Mouse (Mus musculus): ENCODE results near the gene Arhgef3. TPM values are rescaled to one million over a fixed set of nuclear protein-coding genes. Genes with fewer than 3 reads are reported as not detected.

Arhgef3 gene
- polyA plus RNA-seq, 1 experiment from 2014 or later, result 6.4 TPM

DNA sequence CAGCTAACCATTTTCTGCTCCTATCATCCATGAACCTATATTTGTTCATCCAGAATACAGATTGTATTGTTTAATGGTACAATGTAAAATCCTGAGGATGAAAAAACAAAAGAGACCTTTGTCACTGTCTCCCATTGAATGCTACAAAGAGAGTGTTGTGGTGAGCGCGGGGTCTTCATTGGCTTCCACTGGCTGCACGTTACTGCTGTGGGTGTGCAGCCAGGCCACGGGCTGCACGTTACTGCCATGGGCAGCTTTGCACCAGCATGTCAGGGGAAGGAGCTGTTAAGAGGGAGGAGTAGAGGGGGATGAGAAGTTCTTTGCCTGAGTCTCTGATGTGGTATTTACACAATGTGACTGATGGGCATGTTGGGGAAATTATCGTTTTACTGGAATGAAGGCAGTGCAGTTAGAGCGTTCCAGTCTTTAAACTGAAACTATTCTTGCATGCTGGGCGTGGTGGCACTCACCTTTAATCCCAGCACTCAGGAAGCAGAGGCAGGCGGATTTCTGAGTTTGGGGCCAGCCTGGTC is 277.1 kb downstream of the Arhgef3 start:
- ATAC-seq (replicated peaks; ENCODE audit: low FRiP score) (no peak), DNase-seq (ENCODE audit: low spot score) (no peak)
- Histone ChIP-seq H3K27me3 (replicated peaks; ENCODE audit: control insufficient read depth, insufficient read depth, low read length) (no peaks in the 10 kb centered on the region), H3K4me3 (ENCODE audit: low read depth, low read length) (no peak overlapping the region), H3K4me2 (no peak overlapping the region), H3K36me3 (ENCODE audit: control insufficient read depth, insufficient read depth, low read length) (no peaks in the 10 kb centered on the region), H3K9me3 (ENCODE audit: control insufficient read depth, low read length) (no peaks in the 10 kb centered on the region), H3K9ac (ENCODE audit: low read depth, low read length) (no peak overlapping the region), H3K4me1 (replicated peaks; ENCODE audit: control insufficient read depth, insufficient read depth, low read length) (no peaks in the 10 kb centered on the region), H3K27ac (ENCODE audit: low read depth, low read length) (no peak overlapping the region)
- WGBS, result 87% methylated on average over 9 of the region's 9 CpGs

DNA sequence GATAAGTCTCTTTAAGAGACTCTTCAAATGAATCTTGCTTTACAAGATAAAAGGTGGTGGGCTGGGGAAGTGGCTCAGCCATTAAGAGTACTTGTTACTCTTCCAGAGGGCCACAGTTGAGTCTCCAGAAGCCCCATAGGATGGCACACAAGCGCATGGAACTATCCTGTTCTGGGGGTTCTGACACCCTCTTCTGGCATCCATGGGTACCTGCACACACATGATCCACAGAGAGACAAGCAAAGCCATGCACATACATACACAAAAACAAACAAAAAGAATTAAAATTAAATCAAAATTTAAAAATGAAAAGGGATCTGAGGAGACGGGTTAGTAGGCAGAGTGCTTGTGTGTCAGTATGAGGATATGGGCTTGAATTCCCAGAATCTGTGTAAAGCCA is 278.0 kb downstream of the Arhgef3 start:
- WGBS, result 88% methylated on average over 2 of the region's 2 CpGs
- Histone ChIP-seq H3K9ac (ENCODE audit: low read depth, low read length) (no peak overlapping the region), H3K4me1 (replicated peaks; ENCODE audit: control insufficient read depth, insufficient read depth, low read length) (no peaks in the 10 kb centered on the region), H3K4me3 (ENCODE audit: low read depth, low read length) (no peak overlapping the region), H3K4me2 (no peak overlapping the region), H3K27ac (ENCODE audit: low read depth, low read length) (no peak overlapping the region), H3K9me3 (ENCODE audit: control insufficient read depth, low read length) (no peaks in the 10 kb centered on the region), H3K27me3 (replicated peaks; ENCODE audit: control insufficient read depth, insufficient read depth, low read length) (no peaks in the 10 kb centered on the region), H3K36me3 (ENCODE audit: control insufficient read depth, insufficient read depth, low read length) (no peaks in the 10 kb centered on the region)
- no peak for DNase-seq (ENCODE audit: low spot score)
- no peak for ATAC-seq (replicated peaks; ENCODE audit: low FRiP score)

DNA sequence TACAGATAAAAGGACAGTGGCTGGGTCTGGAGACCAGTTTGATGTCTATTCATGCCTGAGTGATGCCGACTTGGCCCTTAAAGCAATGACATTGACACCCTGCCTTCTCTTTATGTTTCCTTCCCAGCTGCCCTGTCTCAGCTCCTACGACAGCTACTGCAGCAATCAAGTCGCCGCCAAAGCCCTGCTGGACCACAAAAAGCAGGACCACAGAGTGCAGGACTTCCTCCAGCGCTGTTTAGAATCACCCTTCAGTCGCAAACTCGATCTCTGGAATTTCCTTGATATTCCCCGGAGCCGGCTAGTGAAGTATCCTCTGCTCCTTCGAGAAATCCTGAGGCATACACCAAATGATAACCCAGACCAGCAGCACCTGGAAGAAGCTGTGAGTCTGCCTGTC is 279.1 kb downstream of the Arhgef3 start:
- Histone ChIP-seq H3K4me3 (ENCODE audit: low read depth, low read length) (no peak overlapping the region), H3K36me3 (ENCODE audit: control insufficient read depth, insufficient read depth, low read length) (no peaks in the 10 kb centered on the region), H3K9ac (ENCODE audit: low read depth, low read length) (no peak overlapping the region), H3K27ac (ENCODE audit: low read depth, low read length) (no peak overlapping the region), H3K4me1 (replicated peaks; ENCODE audit: control insufficient read depth, insufficient read depth, low read length) (no peaks in the 10 kb centered on the region), H3K4me2 (no peak overlapping the region), H3K9me3 (ENCODE audit: control insufficient read depth, low read length) (no peaks in the 10 kb centered on the region), H3K27me3 (replicated peaks; ENCODE audit: control insufficient read depth, insufficient read depth, low read length) (no peaks in the 10 kb centered on the region)
- ATAC-seq (replicated peaks; ENCODE audit: low FRiP score) (no peak), DNase-seq (ENCODE audit: low spot score) (no peak)
- 58% methylated on average over 10 of the region's 10 CpGs for WGBS

DNA sequence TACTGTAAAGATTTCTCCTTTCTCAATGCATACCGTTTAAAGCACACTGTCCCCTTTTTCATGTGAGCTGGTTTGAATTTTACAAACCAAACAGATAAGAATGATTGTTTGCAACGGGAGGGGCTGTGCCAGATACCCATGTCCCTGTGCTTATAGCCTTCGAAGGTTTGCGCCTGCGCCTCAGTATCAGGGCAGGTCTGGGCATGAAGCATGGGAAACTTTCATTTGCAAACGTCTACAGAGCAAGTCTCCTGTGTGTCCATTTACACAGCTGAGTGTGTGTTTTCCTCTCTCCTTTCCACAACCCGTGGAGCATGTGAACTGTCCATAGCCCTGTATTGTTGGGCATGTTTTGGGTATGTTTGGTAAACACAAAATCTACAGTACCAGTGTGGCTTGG is 281.7 kb downstream of the Arhgef3 start:
- Histone ChIP-seq H3K27me3 (replicated peaks; ENCODE audit: control insufficient read depth, insufficient read depth, low read length) (no peaks in the 10 kb centered on the region), H3K4me2 (no peak overlapping the region), H3K9me3 (ENCODE audit: control insufficient read depth, low read length) (no peaks in the 10 kb centered on the region), H3K4me1 (replicated peaks; ENCODE audit: control insufficient read depth, insufficient read depth, low read length) (no peaks in the 10 kb centered on the region; the same call in 1 of the 2 replicates), H3K36me3 (ENCODE audit: control insufficient read depth, insufficient read depth, low read length) (no peaks in the 10 kb centered on the region), H3K9ac (ENCODE audit: low read depth, low read length) (no peak overlapping the region), H3K27ac (ENCODE audit: low read depth, low read length) (no peak overlapping the region), H3K4me3 (ENCODE audit: low read depth, low read length) (no peak overlapping the region)
- 79% methylated on average over 7 of the region's 7 CpGs for WGBS
- no peak for DNase-seq (ENCODE audit: low spot score)
- ATAC-seq (replicated peaks; ENCODE audit: low FRiP score), result no peak

DNA sequence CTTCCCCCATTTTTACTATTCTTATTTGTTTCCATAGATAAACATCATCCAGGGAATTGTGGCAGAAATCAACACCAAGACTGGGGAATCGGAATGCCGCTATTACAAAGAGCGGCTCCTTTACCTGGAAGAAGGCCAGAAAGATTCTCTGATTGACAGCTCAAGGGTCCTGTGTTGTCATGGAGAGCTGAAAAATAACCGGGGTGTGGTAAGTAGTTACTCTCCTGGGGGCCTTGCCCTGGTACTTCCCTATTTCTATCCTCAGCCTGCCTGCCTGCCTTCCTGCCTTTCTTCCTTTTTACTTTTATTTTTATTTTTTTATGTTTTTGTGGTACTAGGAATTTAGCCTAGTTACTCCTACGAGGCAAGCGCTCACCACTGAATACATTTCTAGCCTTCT is 282.8 kb downstream of the Arhgef3 start:
- WGBS, result 73% methylated on average over 6 of the region's 6 CpGs
- Histone ChIP-seq H3K36me3 (ENCODE audit: control insufficient read depth, insufficient read depth, low read length) (no peaks in the 10 kb centered on the region), H3K9ac (ENCODE audit: low read depth, low read length) (no peak overlapping the region), H3K4me1 (replicated peaks; ENCODE audit: control insufficient read depth, insufficient read depth, low read length) (no peaks in the 10 kb centered on the region; the same call in 1 of the 2 replicates), H3K4me3 (ENCODE audit: low read depth, low read length) (no peak overlapping the region), H3K4me2 (no peak overlapping the region), H3K9me3 (ENCODE audit: control insufficient read depth, low read length) (no peaks in the 10 kb centered on the region), H3K27ac (ENCODE audit: low read depth, low read length) (no peak overlapping the region), H3K27me3 (replicated peaks; ENCODE audit: control insufficient read depth, insufficient read depth, low read length) (no peaks in the 10 kb centered on the region)
- DNase-seq (ENCODE audit: low spot score) (no peak), ATAC-seq (replicated peaks; ENCODE audit: low FRiP score) (no peak)

DNA sequence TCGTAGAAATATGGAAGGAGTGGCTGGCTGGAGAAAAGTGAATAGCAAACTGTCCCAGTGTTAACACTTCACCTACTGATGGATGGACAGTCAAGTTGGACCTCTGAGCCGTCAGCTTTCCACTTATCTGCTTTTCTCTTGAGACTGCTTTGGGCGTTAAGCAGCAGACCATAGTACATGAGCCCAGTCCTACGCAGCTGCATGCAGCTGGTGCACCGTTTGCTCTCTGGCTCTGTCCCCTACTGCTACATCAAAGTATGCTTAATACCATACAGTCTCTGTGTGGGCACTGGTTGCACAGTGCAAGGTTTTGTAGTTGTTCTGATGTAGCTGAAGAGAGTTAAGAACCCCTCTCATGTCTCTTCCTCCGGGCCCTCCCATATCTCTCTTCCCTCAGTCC is 285.8 kb downstream of the Arhgef3 start:
- Histone ChIP-seq H3K4me2 (no peak overlapping the region), H3K36me3 (ENCODE audit: control insufficient read depth, insufficient read depth, low read length) (no peaks in the 10 kb centered on the region), H3K27me3 (replicated peaks; ENCODE audit: control insufficient read depth, insufficient read depth, low read length) (no peaks in the 10 kb centered on the region), H3K4me3 (ENCODE audit: low read depth, low read length) (no peak overlapping the region), H3K4me1 (replicated peaks; ENCODE audit: control insufficient read depth, insufficient read depth, low read length) (no peaks in the 10 kb centered on the region; the same call in 1 of the 2 replicates), H3K27ac (ENCODE audit: low read depth, low read length) (no peak overlapping the region), H3K9me3 (ENCODE audit: control insufficient read depth, low read length) (no peaks in the 10 kb centered on the region), H3K9ac (ENCODE audit: low read depth, low read length) (no peak overlapping the region)
- WGBS, result 82% methylated on average over 6 of the region's 6 CpGs
- ATAC-seq (replicated peaks; ENCODE audit: low FRiP score) (no peak), DNase-seq (ENCODE audit: low spot score) (no peak)

DNA sequence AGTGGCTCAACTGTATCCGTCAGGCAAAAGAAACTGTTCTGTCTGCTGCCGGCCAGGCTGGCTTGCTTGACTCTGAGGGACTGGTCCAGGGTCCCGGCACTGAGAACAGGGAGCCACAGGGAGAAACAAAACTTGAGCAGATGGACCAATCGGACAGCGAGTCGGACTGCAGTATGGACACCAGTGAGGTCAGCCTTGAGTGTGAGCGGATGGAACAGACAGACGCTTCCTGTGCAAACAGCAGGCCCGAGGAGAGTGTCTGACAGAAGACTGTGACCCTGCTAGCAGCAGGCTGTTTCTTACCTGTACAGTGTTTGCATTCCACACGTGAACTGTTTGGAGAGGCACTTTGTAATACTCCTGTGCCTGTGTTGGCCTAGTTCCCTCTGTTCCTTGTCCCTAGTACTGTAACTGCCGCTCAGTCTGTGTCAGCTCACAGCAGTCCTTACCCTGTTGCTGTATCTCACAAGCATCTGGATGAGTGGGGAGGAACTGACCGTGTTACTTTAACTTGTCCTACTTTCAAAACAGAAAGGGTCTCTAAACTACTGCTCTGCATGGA is 287.1 kb downstream of the Arhgef3 start:
- ATAC-seq (replicated peaks; ENCODE audit: low FRiP score) (no peak), DNase-seq (ENCODE audit: low spot score) (no peak)
- Histone ChIP-seq H3K4me2 (no peak overlapping the region), H3K9me3 (ENCODE audit: control insufficient read depth, low read length) (no peaks in the 10 kb centered on the region), H3K36me3 (ENCODE audit: control insufficient read depth, insufficient read depth, low read length) (no peaks in the 10 kb centered on the region), H3K9ac (ENCODE audit: low read depth, low read length) (no peak overlapping the region), H3K4me1 (replicated peaks; ENCODE audit: control insufficient read depth, insufficient read depth, low read length) (no peaks in the 10 kb centered on the region; the same call in 1 of the 2 replicates), H3K4me3 (ENCODE audit: low read depth, low read length) (no peak overlapping the region), H3K27me3 (replicated peaks; ENCODE audit: control insufficient read depth, insufficient read depth, low read length) (no peaks in the 10 kb centered on the region), H3K27ac (ENCODE audit: low read depth, low read length) (no peak overlapping the region)
- 78% methylated on average over 12 of the region's 12 CpGs for WGBS

DNA sequence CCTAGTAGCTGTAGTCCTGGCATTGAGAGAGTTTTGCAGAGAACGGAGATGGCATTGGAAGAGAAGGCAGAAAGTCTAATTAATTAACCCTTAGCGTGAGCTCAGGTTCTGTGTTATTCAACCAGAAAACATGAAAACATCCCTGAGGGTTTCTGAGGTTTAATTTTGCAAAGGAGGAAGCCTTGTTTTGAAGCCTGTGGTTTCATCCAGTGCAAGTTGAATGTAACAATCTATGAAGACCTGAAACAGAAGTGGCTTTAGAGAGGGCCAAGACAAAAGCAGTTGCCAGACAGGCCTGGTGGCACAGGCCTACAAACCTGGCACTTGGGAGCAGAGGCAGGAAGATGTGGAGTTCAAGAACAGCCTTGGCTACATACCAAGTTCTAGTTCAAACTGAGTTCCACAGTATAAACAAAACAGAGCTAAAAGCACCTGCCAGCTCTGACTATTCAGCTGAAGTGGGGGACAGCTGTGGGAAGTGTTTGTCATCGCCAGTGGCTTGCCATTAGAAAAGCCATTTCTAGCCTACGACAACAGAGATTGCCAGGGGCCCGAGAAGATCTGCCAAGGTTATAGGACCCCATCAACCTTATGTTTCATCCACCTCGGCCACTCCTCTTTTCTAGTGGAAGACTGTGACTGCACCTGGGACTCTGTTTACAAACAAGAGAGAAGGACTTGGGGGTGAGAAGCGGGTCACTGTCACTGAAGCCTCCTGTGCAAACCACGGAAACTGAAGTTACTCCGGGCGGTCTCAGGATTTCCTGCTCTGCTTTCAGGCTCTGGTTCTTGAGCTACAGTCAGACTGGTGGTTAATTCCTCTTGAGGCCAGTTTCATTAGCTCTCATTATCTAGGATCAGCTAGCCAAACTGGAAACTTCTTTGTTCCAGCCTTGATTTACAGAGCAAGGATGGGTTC is 287.9 kb downstream of the Arhgef3 start:
- H3K4me3 ChIP-seq (ENCODE audit: low read depth, low read length), result no peak overlapping the region
- no peaks in the 10 kb centered on the region for H3K36me3 ChIP-seq (ENCODE audit: control insufficient read depth, insufficient read depth, low read length)
- no peaks in the 10 kb centered on the region; the same call in 1 of the 2 replicates for H3K4me1 ChIP-seq (replicated peaks; ENCODE audit: control insufficient read depth, insufficient read depth, low read length)
- no peak overlapping the region for H3K27ac ChIP-seq (ENCODE audit: low read depth, low read length)
- WGBS, result 66% methylated on average over 10 of the region's 10 CpGs
- ATAC-seq (replicated peaks; ENCODE audit: low FRiP score) (no peak), DNase-seq (ENCODE audit: low spot score) (no peak)
- no peaks in the 10 kb centered on the region for H3K27me3 ChIP-seq (replicated peaks; ENCODE audit: control insufficient read depth, insufficient read depth, low read length)
- no peak overlapping the region for H3K9ac ChIP-seq (ENCODE audit: low read depth, low read length)
- no peak overlapping the region for H3K4me2 ChIP-seq
- no peaks in the 10 kb centered on the region for H3K9me3 ChIP-seq (ENCODE audit: control insufficient read depth, low read length)
